Mouse (Mus musculus): ENCODE measurements around the gene Abcb9.

GRCm38 (mm10) chr5:124089868-124090267, 5.7 kb downstream of the Abcb9 start:
- TF ChIP-seq CTCF (IDR thresholded peaks at IDR 0.05; ENCODE audit: borderline replicate concordance, insufficient read depth, low read length) (no peak), POLR2A (IDR thresholded peaks at IDR 0.05; ENCODE audit: low read depth, low read length) (no peak)
